Mouse (Mus musculus): ENCODE measurements around the gene Trim14. TPM values are rescaled to one million over a fixed set of nuclear protein-coding genes. Genes with fewer than 3 reads are reported as not detected.

Gene Trim14
- polyA plus RNA-seq, 1 experiment from 2014 or later: 2.3 TPM

DNA sequence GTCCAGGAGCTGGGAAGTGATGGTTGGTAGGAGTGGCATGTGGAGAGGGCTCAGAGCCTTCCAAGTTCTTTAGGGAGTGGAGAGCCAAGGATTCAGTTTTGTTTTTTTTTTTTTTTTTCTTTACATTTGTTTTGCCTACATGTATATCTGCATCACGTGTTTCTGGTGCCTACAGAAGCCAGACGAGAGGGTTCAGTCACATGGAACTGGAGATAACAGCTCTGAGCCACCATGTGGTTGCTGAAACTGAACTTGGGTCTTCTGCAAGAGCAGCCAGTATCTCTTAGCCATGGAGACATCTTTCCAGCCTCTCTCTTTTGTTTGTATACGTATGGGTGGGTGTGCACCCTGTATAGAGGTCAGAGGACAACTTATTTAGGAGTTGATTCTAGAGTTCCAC, 32.1 kb downstream of the Trim14 start:
- Histone ChIP-seq H3K36me3 (ENCODE audit: control insufficient read depth, insufficient read depth, low read length) (peaks cover 58% of the 10 kb centered on the region), H3K9ac (ENCODE audit: low read length) (no peak overlapping the region), H3K4me3 (ENCODE audit: control insufficient read depth in 1 of 2, insufficient read depth in 1 of 2, low read depth in 1 of 2, low read length in 2 of 2) (no peak overlapping the region), H3K9me3 (ENCODE audit: control insufficient read depth, low read length) (no peaks in the 10 kb centered on the region), H3K27ac (replicated peaks in 1 of 2; ENCODE audit: control insufficient read depth in 1 of 2, insufficient read depth in 1 of 2, low read depth in 2 of 2, low read length in 2 of 2) (no peak overlapping the region), H3K27me3 (ENCODE audit: control insufficient read depth, insufficient read depth, low read length) (peaks cover 13% of the 10 kb centered on the region), H3K4me2 (ENCODE audit: low read length) (no peak overlapping the region), H3K4me1 (ENCODE audit: control insufficient read depth in 2 of 2, insufficient read depth in 2 of 2, low read length in 2 of 2) (peaks cover 2 to 6% of the 10 kb centered on the region in 2 experiments; a peak in 3 of 4 replicates)
- ATAC-seq (ENCODE audit: insufficient number of reproducible peaks, insufficient read depth, low FRiP score, low read depth): no peak
- WGBS: 66% methylated on average over 3 of the region's 3 CpGs

DNA sequence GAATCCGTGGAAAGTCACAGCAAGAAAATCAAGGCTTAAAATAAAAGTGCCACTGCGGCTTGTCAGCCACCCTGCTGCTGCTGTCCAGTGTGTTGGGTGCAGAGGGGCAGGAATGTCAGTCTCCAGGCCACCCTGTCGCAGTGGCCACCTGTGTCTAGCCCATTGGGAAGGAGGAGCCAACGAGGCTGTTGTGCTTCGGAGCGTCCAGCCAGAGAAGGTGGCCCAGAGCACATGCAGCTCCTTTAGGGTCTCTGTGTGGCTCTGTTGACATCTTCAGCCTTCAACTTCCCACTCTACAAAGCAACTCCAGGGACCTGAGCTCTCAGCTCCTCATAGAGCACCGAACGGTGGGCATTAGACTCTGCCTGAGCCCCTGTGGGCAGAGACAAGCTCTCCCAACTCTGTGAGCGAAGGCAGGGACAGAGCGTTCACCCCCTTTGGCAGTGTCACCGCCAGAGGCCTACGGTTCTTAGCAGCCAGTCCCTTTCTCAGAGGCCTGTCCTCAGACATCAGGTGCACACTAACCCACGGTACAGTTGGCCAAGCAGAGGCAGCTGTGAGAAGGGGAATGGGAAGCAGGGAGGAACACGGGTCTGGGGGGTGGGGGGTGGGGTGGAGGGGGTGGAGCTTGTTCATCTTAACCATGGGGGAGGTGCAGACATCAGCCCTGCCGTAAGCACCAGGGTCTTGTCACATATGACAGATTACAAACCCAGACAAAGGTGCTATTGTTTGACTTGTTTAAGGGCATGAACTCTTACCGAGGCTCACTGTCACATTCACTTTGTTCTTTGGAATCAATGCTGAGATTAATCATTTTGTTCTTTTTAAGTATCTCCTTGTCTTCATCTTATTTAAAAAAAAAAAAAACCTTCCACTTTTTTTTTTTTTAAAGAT, 33.1 kb downstream of the Trim14 start:
- Histone ChIP-seq H3K27ac (replicated peaks in 1 of 2; ENCODE audit: control insufficient read depth in 1 of 2, insufficient read depth in 1 of 2, low read depth in 2 of 2, low read length in 2 of 2) (no peak overlapping the region), H3K9ac (ENCODE audit: low read length) (no peak overlapping the region), H3K4me2 (ENCODE audit: low read length) (no peak overlapping the region), H3K36me3 (ENCODE audit: control insufficient read depth, insufficient read depth, low read length) (peaks cover 64% of the 10 kb centered on the region), H3K27me3 (ENCODE audit: control insufficient read depth, insufficient read depth, low read length) (peaks cover 13% of the 10 kb centered on the region), H3K4me3 (ENCODE audit: control insufficient read depth in 1 of 2, insufficient read depth in 1 of 2, low read depth in 1 of 2, low read length in 2 of 2) (no peak overlapping the region), H3K4me1 (ENCODE audit: control insufficient read depth in 2 of 2, insufficient read depth in 2 of 2, low read length in 2 of 2) (peaks cover 2 to 5% of the 10 kb centered on the region in 2 experiments; a peak in 2 of 4 replicates), H3K9me3 (ENCODE audit: control insufficient read depth, low read length) (no peaks in the 10 kb centered on the region)
- 77% methylated on average over 16 of the region's 16 CpGs for WGBS
- ATAC-seq (ENCODE audit: insufficient number of reproducible peaks, insufficient read depth, low FRiP score, low read depth): no peak

DNA sequence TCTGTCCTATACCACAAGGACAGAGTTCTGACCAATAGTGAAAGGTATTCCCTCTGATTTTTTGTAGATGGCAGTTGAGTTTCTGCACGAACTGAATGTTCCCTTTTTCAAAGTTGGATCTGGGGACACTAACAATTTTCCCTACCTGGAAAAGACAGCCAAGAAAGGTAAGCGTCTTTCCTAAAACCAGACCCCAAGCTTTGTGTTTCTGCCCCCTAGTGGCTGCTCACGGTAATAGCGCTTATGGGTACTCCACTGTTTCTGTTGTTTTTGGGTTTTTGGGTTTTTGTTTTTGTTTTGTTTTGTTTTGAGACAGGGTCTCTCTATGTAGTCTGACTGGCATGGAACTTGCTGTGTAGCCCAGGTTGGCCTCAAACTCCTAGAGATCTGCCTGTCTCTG, 37.0 kb downstream of the Trim14 start:
- WGBS: 12% methylated on average over 4 of the region's 4 CpGs

DNA sequence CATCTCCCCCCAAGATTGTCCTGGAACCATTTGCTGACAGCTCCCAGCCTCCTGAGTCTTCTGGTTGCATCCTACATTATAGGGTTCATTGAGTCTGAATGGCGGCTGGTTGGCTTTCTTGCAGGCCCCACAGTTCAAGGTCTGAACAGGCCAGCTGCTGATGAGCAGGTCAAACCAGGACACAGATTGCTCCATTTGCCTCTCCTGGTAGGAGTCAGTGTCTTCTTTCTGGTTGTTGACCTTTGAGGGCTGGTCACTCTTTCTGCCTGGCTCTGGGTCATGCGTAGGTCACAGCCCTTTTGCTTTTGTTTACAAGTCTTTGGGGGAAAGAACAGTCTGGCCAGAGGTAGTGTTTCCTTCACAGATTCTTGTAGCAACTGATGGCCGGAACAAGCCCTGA, 37.4 kb downstream of the Trim14 start:
- Histone ChIP-seq H3K27me3 (ENCODE audit: control insufficient read depth, insufficient read depth, low read length) (no peaks in the 10 kb centered on the region), H3K4me2 (ENCODE audit: low read length) (no peak overlapping the region), H3K4me1 (ENCODE audit: control insufficient read depth in 2 of 2, insufficient read depth in 2 of 2, low read length in 2 of 2) (no peaks in the 10 kb centered on the region), H3K36me3 (ENCODE audit: control insufficient read depth, insufficient read depth, low read length) (peaks cover 85% of the 10 kb centered on the region), H3K4me3 (ENCODE audit: control insufficient read depth in 1 of 2, insufficient read depth in 1 of 2, low read depth in 1 of 2, low read length in 2 of 2) (no peak overlapping the region), H3K9ac (ENCODE audit: low read length) (no peak overlapping the region), H3K27ac (replicated peaks in 1 of 2; ENCODE audit: control insufficient read depth in 1 of 2, insufficient read depth in 1 of 2, low read depth in 2 of 2, low read length in 2 of 2) (no peak overlapping the region), H3K9me3 (ENCODE audit: control insufficient read depth, low read length) (no peaks in the 10 kb centered on the region)
- ATAC-seq (ENCODE audit: insufficient number of reproducible peaks, insufficient read depth, low FRiP score, low read depth): no peak
- WGBS: 83% methylated on average over 3 of the region's 3 CpGs

More for the DNA sequence above, 37.0 kb downstream of the Trim14 start:
- no peak overlapping the region for H3K9ac ChIP-seq (ENCODE audit: low read length)
- H3K4me3 ChIP-seq (ENCODE audit: control insufficient read depth in 1 of 2, insufficient read depth in 1 of 2, low read depth in 1 of 2, low read length in 2 of 2): no peak overlapping the region
- ATAC-seq (ENCODE audit: insufficient number of reproducible peaks, insufficient read depth, low FRiP score, low read depth): no peak
- H3K9me3 ChIP-seq (ENCODE audit: control insufficient read depth, low read length): no peaks in the 10 kb centered on the region
- H3K4me2 ChIP-seq (ENCODE audit: low read length): no peak overlapping the region
- no peaks in the 10 kb centered on the region for H3K4me1 ChIP-seq (ENCODE audit: control insufficient read depth in 2 of 2, insufficient read depth in 2 of 2, low read length in 2 of 2)
- no peaks in the 10 kb centered on the region for H3K27me3 ChIP-seq (ENCODE audit: control insufficient read depth, insufficient read depth, low read length)
- peaks cover 85% of the 10 kb centered on the region for H3K36me3 ChIP-seq (ENCODE audit: control insufficient read depth, insufficient read depth, low read length)
- H3K27ac ChIP-seq (replicated peaks in 1 of 2; ENCODE audit: control insufficient read depth in 1 of 2, insufficient read depth in 1 of 2, low read depth in 2 of 2, low read length in 2 of 2): no peak overlapping the region

DNA sequence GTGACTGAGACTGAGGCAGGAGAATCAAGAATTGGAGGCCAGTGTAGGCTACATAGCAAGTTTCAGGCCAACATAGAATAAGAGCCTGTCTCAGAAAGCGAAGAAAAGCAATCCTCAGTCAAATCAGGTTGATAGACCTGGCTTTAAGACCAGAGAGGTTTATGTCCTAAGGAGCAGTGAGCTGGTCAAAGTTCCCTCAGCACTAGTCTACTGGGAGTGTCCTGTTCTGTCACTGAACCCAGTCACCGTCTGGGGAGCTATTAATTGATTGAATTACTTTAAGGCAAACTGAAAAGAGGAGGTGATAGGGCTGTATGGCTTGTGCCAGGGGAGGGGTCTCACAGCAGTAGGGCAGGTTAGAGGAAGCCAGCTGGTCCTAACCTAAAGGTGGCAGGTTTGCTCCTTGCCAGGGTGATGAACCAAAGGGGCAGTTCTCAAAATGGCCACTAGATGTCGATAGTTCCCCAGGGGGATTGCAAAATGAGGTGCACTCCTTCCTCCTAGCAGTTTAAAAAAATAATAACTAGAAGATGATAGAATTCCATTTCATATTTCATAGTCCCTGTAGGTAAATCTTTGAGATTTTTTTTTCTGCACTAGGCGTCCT, 38.6 kb downstream of the Trim14 start:
- H3K9ac ChIP-seq (ENCODE audit: low read length): no peak overlapping the region
- ATAC-seq (ENCODE audit: insufficient number of reproducible peaks, insufficient read depth, low FRiP score, low read depth): no peak
- WGBS: 47% methylated on average over 4 of the region's 4 CpGs
- H3K27me3 ChIP-seq (ENCODE audit: control insufficient read depth, insufficient read depth, low read length): no peaks in the 10 kb centered on the region
- no peak overlapping the region for H3K4me3 ChIP-seq (ENCODE audit: control insufficient read depth in 1 of 2, insufficient read depth in 1 of 2, low read depth in 1 of 2, low read length in 2 of 2)
- no peak overlapping the region for H3K27ac ChIP-seq (replicated peaks in 1 of 2; ENCODE audit: control insufficient read depth in 1 of 2, insufficient read depth in 1 of 2, low read depth in 2 of 2, low read length in 2 of 2)
- no peaks in the 10 kb centered on the region for H3K4me1 ChIP-seq (ENCODE audit: control insufficient read depth in 2 of 2, insufficient read depth in 2 of 2, low read length in 2 of 2)
- no peaks in the 10 kb centered on the region for H3K9me3 ChIP-seq (ENCODE audit: control insufficient read depth, low read length)
- no peak overlapping the region for H3K4me2 ChIP-seq (ENCODE audit: low read length)
- H3K36me3 ChIP-seq (ENCODE audit: control insufficient read depth, insufficient read depth, low read length): peaks cover 84% of the 10 kb centered on the region

DNA sequence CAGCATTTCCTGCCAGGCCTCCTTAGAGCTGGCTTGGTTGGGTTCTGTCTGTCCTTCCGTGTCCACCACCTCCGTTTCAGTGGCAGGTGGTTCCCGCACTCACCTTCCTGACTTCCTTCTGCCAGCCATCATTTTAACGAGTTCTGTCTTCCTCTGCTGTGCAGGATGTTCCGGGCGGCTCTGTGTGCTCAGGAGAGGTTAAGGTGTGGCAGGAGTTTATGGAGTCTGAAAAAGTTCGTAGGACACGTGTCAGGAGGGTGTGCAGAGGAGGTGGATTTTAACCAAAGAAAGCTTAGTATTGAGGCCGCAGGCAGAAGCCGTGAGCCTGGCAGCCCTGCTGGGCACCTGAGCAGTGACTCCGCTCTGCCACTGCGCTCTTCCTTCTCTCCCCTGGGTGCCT, 40.4 kb downstream of the Trim14 start:
- H3K4me3 ChIP-seq (ENCODE audit: control insufficient read depth in 1 of 2, insufficient read depth in 1 of 2, low read depth in 1 of 2, low read length in 2 of 2): no peak overlapping the region
- no peaks in the 10 kb centered on the region for H3K27me3 ChIP-seq (ENCODE audit: control insufficient read depth, insufficient read depth, low read length)
- H3K9ac ChIP-seq (ENCODE audit: low read length): peak overlapping the region; percentile 12; the same call in 1 of the 2 replicates
- no peak for ATAC-seq (ENCODE audit: insufficient number of reproducible peaks, insufficient read depth, low FRiP score, low read depth)
- H3K27ac ChIP-seq (replicated peaks in 1 of 2; ENCODE audit: control insufficient read depth in 1 of 2, insufficient read depth in 1 of 2, low read depth in 2 of 2, low read length in 2 of 2): no peak overlapping the region
- H3K4me2 ChIP-seq (ENCODE audit: low read length): no peak overlapping the region
- WGBS: 88% methylated on average over 12 of the region's 12 CpGs
- peaks cover 65% of the 10 kb centered on the region for H3K36me3 ChIP-seq (ENCODE audit: control insufficient read depth, insufficient read depth, low read length)
- peaks cover 0 to under 1% of the 10 kb centered on the region in 2 experiments; a peak in 1 of 4 replicates for H3K4me1 ChIP-seq (ENCODE audit: control insufficient read depth in 2 of 2, insufficient read depth in 2 of 2, low read length in 2 of 2)
- H3K9me3 ChIP-seq (ENCODE audit: control insufficient read depth, low read length): no peaks in the 10 kb centered on the region

DNA sequence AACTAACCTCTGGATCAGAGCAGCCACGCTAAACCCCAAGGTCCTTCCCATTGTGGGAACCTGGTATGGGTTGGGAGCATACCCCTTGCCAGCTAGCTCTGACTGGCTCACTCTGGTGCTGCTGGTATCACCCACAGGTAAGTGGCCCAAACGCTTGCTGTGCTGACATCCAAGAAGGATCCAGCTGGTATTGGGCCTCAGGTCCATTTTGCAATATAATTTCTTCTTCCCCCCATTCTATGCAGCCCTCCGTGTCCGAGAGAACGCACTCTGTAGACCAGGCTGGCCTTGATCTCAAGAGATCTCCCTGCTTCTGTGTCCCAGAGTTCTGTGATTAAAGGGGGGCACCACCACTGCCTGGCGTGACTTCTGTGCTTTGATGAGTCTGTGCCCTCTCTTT, 42.9 kb downstream of the Trim14 start:
- H3K27me3 ChIP-seq (ENCODE audit: control insufficient read depth, insufficient read depth, low read length): no peaks in the 10 kb centered on the region
- H3K9ac ChIP-seq (ENCODE audit: low read length): no peak overlapping the region
- H3K9me3 ChIP-seq (ENCODE audit: control insufficient read depth, low read length): no peaks in the 10 kb centered on the region
- no peak overlapping the region for H3K4me2 ChIP-seq (ENCODE audit: low read length)
- H3K36me3 ChIP-seq (ENCODE audit: control insufficient read depth, insufficient read depth, low read length): peaks cover 45% of the 10 kb centered on the region
- H3K27ac ChIP-seq (replicated peaks in 1 of 2; ENCODE audit: control insufficient read depth in 1 of 2, insufficient read depth in 1 of 2, low read depth in 2 of 2, low read length in 2 of 2): no peak overlapping the region
- ATAC-seq (ENCODE audit: insufficient number of reproducible peaks, insufficient read depth, low FRiP score, low read depth): no peak
- WGBS: 93% methylated on average over 6 of the region's 6 CpGs
- peaks cover 4 to 8% of the 10 kb centered on the region in 2 experiments for H3K4me1 ChIP-seq (ENCODE audit: control insufficient read depth in 2 of 2, insufficient read depth in 2 of 2, low read length in 2 of 2)
- no peak overlapping the region for H3K4me3 ChIP-seq (ENCODE audit: control insufficient read depth in 1 of 2, insufficient read depth in 1 of 2, low read depth in 1 of 2, low read length in 2 of 2)
